Mouse (Mus musculus) myocyte (in vitro differentiated cells): ENCODE measurements around the gene Mbd4.

Experiments
- CEBPB ChIP-seq: IDR thresholded peaks from 2 replicates; pipeline ENCODE4 v1.6.1; 2011; ENCODE audit warnings: mild to moderate bottlenecking, moderate library complexity; ENCODE audit not compliant: poor library complexity, insufficient read depth, severe bottlenecking
- E2F4 ChIP-seq: IDR thresholded peaks from one replicate; pipeline ENCODE4 v1.6.1; 2011; ENCODE audit warnings: mild to moderate bottlenecking, control low read depth, moderate library complexity; ENCODE audit not compliant: insufficient read depth
- MAX ChIP-seq: IDR thresholded peaks from one replicate; pipeline ENCODE4 v1.6.1; 2011; ENCODE audit warnings: low read depth, mild to moderate bottlenecking, control low read depth
- MYOD1 ChIP-seq, 3 experiments: IDR thresholded peaks; one replicate each; pipeline ENCODE4 v1.6.1; 2011; ENCODE audit warnings: control low read depth in 2 of 3, low read depth in 2 of 3, mild to moderate bottlenecking in 2 of 3, moderate library complexity in 1 of 3; ENCODE audit not compliant: insufficient read length in 2 of 3, control insufficient read depth in 1 of 3
- MYOG ChIP-seq, 3 experiments: IDR thresholded peaks; one replicate each; pipeline ENCODE4 v1.6.1; 2011; ENCODE audit warnings: control low read depth in 2 of 3, low read depth in 2 of 3, mild to moderate bottlenecking in 2 of 3; ENCODE audit not compliant: insufficient read length in 2 of 3, control insufficient read depth in 1 of 3, insufficient read depth in 1 of 3
- POLR2A ChIP-seq: IDR thresholded peaks from one replicate; pipeline ENCODE4 v1.6.1; 2011; ENCODE audit warnings: low read depth, mild to moderate bottlenecking, control low read depth, moderate library complexity; ENCODE audit not compliant: insufficient read length
- POLR2AphosphoS2 ChIP-seq: IDR thresholded peaks from one replicate; pipeline ENCODE4 v1.6.1; 2011; ENCODE audit warnings: low read depth, control low read depth; ENCODE audit not compliant: insufficient read length
- REST ChIP-seq: IDR thresholded peaks from one replicate; pipeline ENCODE4 v1.6.1; 2011; ENCODE audit warnings: mild to moderate bottlenecking, control low read depth, moderate library complexity; ENCODE audit not compliant: insufficient read depth, insufficient read length
- SRF ChIP-seq: IDR thresholded peaks from one replicate; pipeline ENCODE4 v1.6.1; 2011; ENCODE audit warnings: low read depth; ENCODE audit not compliant: control insufficient read depth, insufficient read length
- TCF12 ChIP-seq: IDR thresholded peaks from one replicate; pipeline ENCODE4 v1.6.1; 2011; ENCODE audit warnings: mild to moderate bottlenecking, control low read depth; ENCODE audit not compliant: poor library complexity, insufficient read depth, severe bottlenecking
- TCF3 ChIP-seq: IDR thresholded peaks from one replicate; pipeline ENCODE4 v1.6.1; 2011; ENCODE audit warnings: low read depth, control low read depth; ENCODE audit not compliant: insufficient read length
- USF1 ChIP-seq: IDR thresholded peaks from one replicate; pipeline ENCODE4 v1.6.1; 2011; ENCODE audit warnings: low read depth, mild to moderate bottlenecking, control low read depth, moderate library complexity

- TF ChIP-seq CEBPB (no peak), POLR2A (no peak), E2F4 (no peak), POLR2AphosphoS2 (no peak), USF1 (no peak), MYOD1 (IDR thresholded peaks at IDR 0.05; ENCODE audit: control insufficient read depth in 1 of 3, insufficient read length in 2 of 3, low read depth in 2 of 3) (no peak), MAX (no peak), SRF (no peak), TCF3 (no peak), REST (no peak), TCF12 (no peak), MYOG (IDR thresholded peaks at IDR 0.05; ENCODE audit: control insufficient read depth in 1 of 3, insufficient read depth in 1 of 3, insufficient read length in 2 of 3, low read depth in 2 of 3) (no peak)
These were observed 38.1 kb downstream of the Mbd4 start for GRCm38 (mm10) chr6:115815041-115815440.
